Mouse (Mus musculus): ENCODE measurements around the gene Vstm2b.

DNA sequence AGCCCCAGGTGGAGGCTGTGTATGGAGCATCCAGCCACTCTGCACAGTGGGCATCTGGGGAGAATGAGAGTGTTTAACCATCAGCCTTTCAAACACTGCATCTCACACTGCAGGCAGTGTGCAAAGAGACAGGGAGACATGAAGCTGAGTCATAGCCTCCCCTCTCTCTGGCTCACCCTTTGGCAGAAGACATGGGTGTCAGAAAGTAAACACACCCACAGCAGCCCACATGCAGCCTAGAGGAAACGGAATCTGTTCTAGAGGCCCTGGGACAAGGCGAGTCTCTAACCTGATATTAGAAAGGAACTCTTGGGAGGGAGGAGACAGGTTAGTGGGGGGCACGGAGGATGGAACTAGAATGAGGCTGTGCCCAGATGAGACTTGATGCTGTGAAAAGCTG, 18.6 kb downstream of the Vstm2b start:
- TF ChIP-seq GATA1 (IDR thresholded peaks at IDR 0.05; ENCODE audit: low read length) (no peak), TAL1 (IDR thresholded peaks at IDR 0.05; ENCODE audit: low read length) (no peak)
